Mouse (Mus musculus): ENCODE data around the gene Adgrb3.

DNA sequence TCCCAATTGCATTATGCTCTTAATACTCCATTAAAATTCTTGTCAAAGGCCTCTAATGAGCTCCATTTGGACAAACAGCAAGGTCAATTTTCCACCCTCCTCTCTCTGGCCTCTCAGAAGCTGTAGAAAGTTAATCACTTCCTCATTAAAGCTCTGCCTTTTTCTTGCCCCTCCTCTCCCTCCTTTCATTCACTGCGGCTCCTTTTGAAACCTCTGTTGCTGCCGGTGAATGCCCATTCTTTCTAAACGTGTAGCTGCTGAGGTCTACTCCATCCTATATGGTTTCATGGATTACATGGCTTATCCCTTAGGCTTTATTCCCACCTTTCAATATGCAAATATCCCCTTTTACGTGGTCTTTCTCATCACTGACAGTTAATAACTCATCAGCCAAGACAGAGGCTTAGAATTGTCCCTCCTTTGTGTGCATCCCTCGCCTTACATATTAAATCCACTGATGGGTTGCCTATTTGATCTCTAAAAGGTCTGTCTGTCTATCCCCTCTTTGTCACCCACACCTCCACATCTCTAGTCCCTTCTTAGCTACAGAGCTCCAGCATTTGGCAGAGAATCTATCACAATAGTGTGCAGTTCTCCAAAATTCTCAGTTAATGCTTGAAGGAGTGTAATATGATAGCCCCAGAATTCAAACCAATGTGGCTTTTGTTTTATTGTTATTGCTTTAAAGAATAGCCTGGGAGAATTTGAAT lies 741.3 kb downstream of the Adgrb3 start:
- TF ChIP-seq CTCF (IDR thresholded peaks at IDR 0.05; ENCODE audit: low read depth, low read length) (no peak), POLR2A (IDR thresholded peaks at IDR 0.05; ENCODE audit: borderline replicate concordance, low read depth, low read length) (no peak)
